Mouse (Mus musculus) liver (tissue): Measurements from ENCODE around the gene Pgbd5.

Experiments
- DNase-seq: peaks from one replicate; pipeline ENCODE4 v3.0.0-alpha.2; 2020; ENCODE audit warnings: mixed read lengths

Gene Pgbd5

GRCm38 (mm10) chr8:124439558-124439957 lies at the start of gene Pgbd5:
TSS of gene Pgbd5 (minus strand) at chr8:124439658.
- DNase-seq, result no peak

GRCm38 (mm10) chr8:124483356-124484115 lies 44.1 kb upstream of the Pgbd5 start:
- no peak for DNase-seq

GRCm38 (mm10) chr8:124482790-124483189 lies 43.3 kb upstream of the Pgbd5 start:
- no peak for DNase-seq

GRCm38 (mm10) chr8:124480321-124480720 lies 40.9 kb upstream of the Pgbd5 start:
- no peak for DNase-seq

- DNase-seq, result no peak
Observed at GRCm38 (mm10) chr8:124479251-124479650, 39.8 kb upstream of the Pgbd5 start.

GRCm38 (mm10) chr8:124476701-124477100 lies 37.2 kb upstream of the Pgbd5 start:
- DNase-seq, result no peak

GRCm38 (mm10) chr8:124475690-124476089 lies 36.2 kb upstream of the Pgbd5 start:
- DNase-seq, result no peak

- DNase-seq, result no peak
Observed at GRCm38 (mm10) chr8:124464641-124465040, 25.2 kb upstream of the Pgbd5 start.

GRCm38 (mm10) chr8:124463111-124463510 lies 23.7 kb upstream of the Pgbd5 start:
- no peak for DNase-seq

GRCm38 (mm10) chr8:124462192-124462591 lies 22.7 kb upstream of the Pgbd5 start:
- no peak for DNase-seq

- DNase-seq, result no peak
Observed at GRCm38 (mm10) chr8:124461103-124461502, 21.6 kb upstream of the Pgbd5 start.

GRCm38 (mm10) chr8:124460660-124461059 lies 21.2 kb upstream of the Pgbd5 start:
- no peak for DNase-seq

- DNase-seq, result no peak
Observed at GRCm38 (mm10) chr8:124459627-124460026, 20.2 kb upstream of the Pgbd5 start.

- no peak for DNase-seq
Observed at GRCm38 (mm10) chr8:124455359-124455758, 15.9 kb upstream of the Pgbd5 start.

GRCm38 (mm10) chr8:124450192-124450895 lies 10.9 kb upstream of the Pgbd5 start:
- DNase-seq, result no peak

- DNase-seq, result no peak
Observed at GRCm38 (mm10) chr8:124448962-124449670, 9.7 kb upstream of the Pgbd5 start.

- DNase-seq, result no peak
Observed at GRCm38 (mm10) chr8:124436741-124437140, 2.7 kb downstream of the Pgbd5 start.

GRCm38 (mm10) chr8:124435707-124436243 lies 3.7 kb downstream of the Pgbd5 start:
- DNase-seq, result no peak

- DNase-seq, result no peak
Observed at GRCm38 (mm10) chr8:124435170-124435569, 4.3 kb downstream of the Pgbd5 start.

- DNase-seq, result peak; percentile 94
Observed at GRCm38 (mm10) chr8:124434126-124434790, 5.2 kb downstream of the Pgbd5 start.

- DNase-seq, result no peak
Observed at GRCm38 (mm10) chr8:124433451-124434125, 5.9 kb downstream of the Pgbd5 start.

GRCm38 (mm10) chr8:124430881-124431280 lies 8.6 kb downstream of the Pgbd5 start:
- no peak for DNase-seq
